Mouse (Mus musculus) lung, postnatal 10 days (tissue): ENCODE data around the gene Strn3.
A peak's percentile ranks its signal among the peaks of the same experiment; 100 is the strongest.
"Not testable (repeated sequence)": the region's sequence is repeated elsewhere in the genome, so short reads cannot be mapped to it uniquely, and the experiment has no call there.

Experiments used
- DNase-seq: peaks from one replicate; pipeline ENCODE4 v3.0.0; 2021

Strn3 gene

GRCm38 (mm10) chr12:51603306-51603705 is 88.4 kb downstream of the Strn3 start:
- DNase-seq, result no peak

- DNase-seq, result no peak
These were observed 97.6 kb downstream of the Strn3 start for GRCm38 (mm10) chr12:51594030-51594470.

GRCm38 (mm10) chr12:51593229-51594029 is 98.3 kb downstream of the Strn3 start, which contains the start of gene Coch:
Coch (plus strand) TSS chr12:51593341.
- DNase-seq, result peak; percentile 4

GRCm38 (mm10) chr12:51592888-51593228 is 98.8 kb downstream of the Strn3 start:
- DNase-seq, result peak; percentile 6

GRCm38 (mm10) chr12:51591921-51592320 is 99.8 kb downstream of the Strn3 start:
- DNase-seq, result no peak

- no peak for DNase-seq
These were observed 102.4 kb downstream of the Strn3 start for GRCm38 (mm10) chr12:51589263-51589662.

GRCm38 (mm10) chr12:51577816-51578215 is 113.9 kb downstream of the Strn3 start:
- not testable (repeated sequence) for DNase-seq

- DNase-seq, result no peak
These were observed 119.0 kb downstream of the Strn3 start for GRCm38 (mm10) chr12:51572651-51573050.

- no peak for DNase-seq
These were observed 121.8 kb downstream of the Strn3 start for GRCm38 (mm10) chr12:51569944-51570343.

GRCm38 (mm10) chr12:51569472-51569871 is 122.2 kb downstream of the Strn3 start:
- no peak for DNase-seq

GRCm38 (mm10) chr12:51567225-51567624 is 124.5 kb downstream of the Strn3 start:
- DNase-seq, result no peak

- DNase-seq, result no peak
These were observed 130.3 kb downstream of the Strn3 start for GRCm38 (mm10) chr12:51561416-51561815.
